Mouse (Mus musculus) CD4-positive helper T cell, adult 2 months (primary cell): ENCODE measurements around the gene 6430531B16Rik.
A peak's percentile ranks its signal among the peaks of the same experiment; 100 is the strongest.

ENCODE experiments used
- DNase-seq: peaks from one replicate; pipeline ENCODE4 v3.0.0-alpha.2; 2012; ENCODE audit warnings: low read depth, missing footprints, low spot score

6430531B16Rik gene

GRCm38 (mm10) chr7:139940476-139941209 lies 37.9 kb downstream of the 6430531B16Rik start:
- no peak for DNase-seq

DNA sequence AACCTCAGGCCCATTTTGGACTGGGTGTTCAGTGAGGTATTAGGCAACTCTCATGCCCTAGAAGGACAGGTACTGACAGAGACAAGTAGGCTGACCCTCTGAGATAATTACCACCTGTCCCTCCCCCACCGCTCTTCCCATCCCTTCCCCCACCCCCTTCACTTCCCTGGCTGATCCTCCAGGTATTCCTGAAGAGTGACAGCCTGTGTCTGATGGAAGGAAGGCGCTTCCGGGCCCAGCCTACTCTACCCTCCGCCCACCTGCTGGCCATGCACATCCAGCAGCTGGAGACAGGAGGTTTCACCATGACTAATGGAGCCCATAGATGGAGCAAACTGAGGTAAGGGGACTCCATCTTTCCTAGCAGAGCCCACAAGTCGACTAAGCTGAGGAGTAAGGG lies 40.7 kb downstream of the 6430531B16Rik start:
- DNase-seq = no peak

GRCm38 (mm10) chr7:139937138-139937537 lies 41.4 kb downstream of the 6430531B16Rik start:
- no peak for DNase-seq

- no peak for DNase-seq
Observed at GRCm38 (mm10) chr7:139936705-139937104, 41.9 kb downstream of the 6430531B16Rik start.

DNA sequence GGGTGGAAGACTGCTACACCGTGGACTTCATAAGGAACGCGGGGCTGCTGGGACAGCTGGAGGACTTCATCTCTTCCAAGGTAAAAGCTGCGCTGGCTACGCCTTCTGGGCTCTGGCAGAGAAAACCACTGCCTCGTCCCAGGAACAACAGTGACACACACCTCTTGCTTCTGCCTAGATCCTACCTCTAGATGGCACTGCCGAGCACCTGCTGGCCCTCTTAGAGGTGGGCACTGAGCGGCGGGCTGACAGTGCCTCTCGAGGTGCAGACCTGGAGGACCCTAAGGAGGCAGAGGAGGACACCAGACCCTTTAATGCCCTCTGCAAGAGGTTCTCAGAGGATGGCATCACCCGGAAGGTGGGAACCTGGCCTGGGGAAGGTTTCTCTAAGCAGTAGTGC lies 47.8 kb downstream of the 6430531B16Rik start:
- peak; percentile 29 for DNase-seq
